Comparison of ENCODE assay signal across 24 mouse cellular contexts in genomic region chr1:41384731-41385130, GRCm38 (mm10).
A peak's percentile ranks its signal among the peaks of the same experiment; 100 is the strongest.
DNase-seq lines count a peak whose midpoint lies in the region; ATAC-seq lines count a peak whose summit lies in the region.
"Had no signal": no experiment of that assay in that cellular context is flagged by ENCODE, and none has a peak within 500 bp of the region (broad histone marks: within the 10 kb centered on the region; RNA-seq: fewer than 3 reads in every experiment).

No protein-coding gene starts in this region.

- ATAC-seq in hindbrain, embryonic 16.5 days: no peak
- ATAC-seq in granulocyte monocyte progenitor cell, adult 5-6 weeks (replicated peaks; ENCODE audit: poor library complexity, severe bottlenecking): no peak
- ATAC-seq: activated CD4-positive, CD25-positive, alpha-beta regulatory T cell, adult 4 months; forebrain, embryonic 16.5 days; intestine, embryonic 15.5 days; Patski had no signal

- 15% methylated on average over 1 of the region's 1 CpGs for WGBS in hindbrain, embryonic 10.5 days
- WGBS in hindbrain, embryonic 16.5 days: 7% methylated on average over 1 of the region's 1 CpGs

- H3K27me3 ChIP-seq in hindbrain, embryonic 10.5 days (ENCODE audit: insufficient read depth, poor library complexity, severe bottlenecking): no peaks in the 10 kb centered on the region
- H3K27me3 ChIP-seq in hindbrain, embryonic 16.5 days (replicated peaks; ENCODE audit: control insufficient read depth, insufficient read depth, low read length): no peaks in the 10 kb centered on the region
- H3K27me3 ChIP-seq: CH12.LX; embryonic facial prominence, embryonic 13.5 days; forebrain, embryonic 12.5 days; heart, embryonic 15.5 days; hindbrain, embryonic 12.5 days; intestine, embryonic 15.5 days had no signal

- peak overlapping the region; percentile 75 for H3K27ac ChIP-seq in hindbrain, embryonic 10.5 days
- H3K27ac ChIP-seq in hindbrain, embryonic 16.5 days (ENCODE audit: low read depth, low read length): no peak overlapping the region
- H3K27ac ChIP-seq: embryonic facial prominence, embryonic 13.5 days; forebrain, embryonic 12.5 days; heart, adult 2 months; heart, embryonic 15.5 days; hindbrain, embryonic 12.5 days; intestine, embryonic 15.5 days had no signal

- peak; percentile 44 for DNase-seq in hindbrain, embryonic 10.5 days (ENCODE audit: low spot score)
- DNase-seq in ovary, postnatal 36 days (ENCODE audit: low spot score): peak; percentile 23
- DNase-seq in ovary, postnatal 14 days (ENCODE audit: low spot score): no peak
- peak; percentile 27 for DNase-seq in adrenal gland, postnatal 25 days
- no peak for DNase-seq in urinary bladder, postnatal 10 days (ENCODE audit: low spot score)
- DNase-seq: cerebellum, adult 18-20 months; cerebellum, adult 9-11 months; cerebellum, postnatal 36 days; gastrocnemius, postnatal 10 days; heart, adult 2 months; heart, postnatal 14 days; kidney, adult 18-20 months had no signal

- no peaks in the 10 kb centered on the region for H3K9me3 ChIP-seq in hindbrain, embryonic 10.5 days
- H3K9me3 ChIP-seq in hindbrain, embryonic 16.5 days (ENCODE audit: control insufficient read depth, low read length): no peaks in the 10 kb centered on the region
- H3K9me3 ChIP-seq: embryonic facial prominence, embryonic 13.5 days; forebrain, embryonic 12.5 days; heart, embryonic 15.5 days; hindbrain, embryonic 12.5 days; intestine, embryonic 15.5 days had no signal

- peaks cover 33% of the 10 kb centered on the region for H3K4me1 ChIP-seq in hindbrain, embryonic 10.5 days (replicated peaks)
- H3K4me1 ChIP-seq in hindbrain, embryonic 16.5 days (ENCODE audit: control insufficient read depth, insufficient read depth, low read depth, low read length): peaks cover 7% of the 10 kb centered on the region
- H3K4me1 ChIP-seq: intestine, embryonic 15.5 days had no signal

- H3K4me3 ChIP-seq in hindbrain, embryonic 10.5 days: no peak overlapping the region
- no peak overlapping the region for H3K4me3 ChIP-seq in hindbrain, embryonic 16.5 days (ENCODE audit: low read length)
- H3K4me3 ChIP-seq: embryonic facial prominence, embryonic 13.5 days; forebrain, embryonic 12.5 days; heart, adult 2 months; heart, embryonic 15.5 days; hindbrain, embryonic 12.5 days; intestine, embryonic 15.5 days had no signal

- no peak overlapping the region for H3K4me2 ChIP-seq in hindbrain, embryonic 16.5 days (ENCODE audit: low read length)
- H3K4me2 ChIP-seq: embryonic facial prominence, embryonic 13.5 days; forebrain, embryonic 12.5 days; heart, embryonic 11.5 days; heart, embryonic 15.5 days; hindbrain, embryonic 12.5 days; intestine, embryonic 15.5 days had no signal

- H3K36me3 ChIP-seq in hindbrain, embryonic 10.5 days: no peaks in the 10 kb centered on the region
- H3K36me3 ChIP-seq in hindbrain, embryonic 16.5 days (ENCODE audit: control insufficient read depth, insufficient read depth, low read length): no peaks in the 10 kb centered on the region
- H3K36me3 ChIP-seq: embryonic facial prominence, embryonic 13.5 days; forebrain, embryonic 12.5 days; heart, embryonic 15.5 days; hindbrain, embryonic 12.5 days; intestine, embryonic 15.5 days had no signal

- H3K9ac ChIP-seq in hindbrain, embryonic 16.5 days (ENCODE audit: low read depth, low read length): no peak overlapping the region
- H3K9ac ChIP-seq: embryonic facial prominence, embryonic 13.5 days; forebrain, embryonic 12.5 days; heart, embryonic 15.5 days; hindbrain, embryonic 12.5 days; intestine, embryonic 15.5 days had no signal

Comparison
In these comparisons a context has a peak if more than half of its experiments do, and no peak if none do; other contexts are left out.
1. DNase-seq: peak in hindbrain, embryonic 10.5 days (single experiment), ovary, postnatal 36 days (single experiment) and adrenal gland, postnatal 25 days (single experiment); none in ovary, postnatal 14 days (single experiment) and urinary bladder, postnatal 10 days (single experiment).